Mouse (Mus musculus): Measurements from ENCODE around the gene Pcsk7. TPM values are rescaled to one million over a fixed set of nuclear protein-coding genes. Genes with fewer than 3 reads are reported as not detected.
A peak's percentile ranks its signal among the peaks of the same experiment; 100 is the strongest.

The Pcsk7 gene
- polyA plus RNA-seq, 1 experiment from 2014 or later, result 18.7 TPM

DNA sequence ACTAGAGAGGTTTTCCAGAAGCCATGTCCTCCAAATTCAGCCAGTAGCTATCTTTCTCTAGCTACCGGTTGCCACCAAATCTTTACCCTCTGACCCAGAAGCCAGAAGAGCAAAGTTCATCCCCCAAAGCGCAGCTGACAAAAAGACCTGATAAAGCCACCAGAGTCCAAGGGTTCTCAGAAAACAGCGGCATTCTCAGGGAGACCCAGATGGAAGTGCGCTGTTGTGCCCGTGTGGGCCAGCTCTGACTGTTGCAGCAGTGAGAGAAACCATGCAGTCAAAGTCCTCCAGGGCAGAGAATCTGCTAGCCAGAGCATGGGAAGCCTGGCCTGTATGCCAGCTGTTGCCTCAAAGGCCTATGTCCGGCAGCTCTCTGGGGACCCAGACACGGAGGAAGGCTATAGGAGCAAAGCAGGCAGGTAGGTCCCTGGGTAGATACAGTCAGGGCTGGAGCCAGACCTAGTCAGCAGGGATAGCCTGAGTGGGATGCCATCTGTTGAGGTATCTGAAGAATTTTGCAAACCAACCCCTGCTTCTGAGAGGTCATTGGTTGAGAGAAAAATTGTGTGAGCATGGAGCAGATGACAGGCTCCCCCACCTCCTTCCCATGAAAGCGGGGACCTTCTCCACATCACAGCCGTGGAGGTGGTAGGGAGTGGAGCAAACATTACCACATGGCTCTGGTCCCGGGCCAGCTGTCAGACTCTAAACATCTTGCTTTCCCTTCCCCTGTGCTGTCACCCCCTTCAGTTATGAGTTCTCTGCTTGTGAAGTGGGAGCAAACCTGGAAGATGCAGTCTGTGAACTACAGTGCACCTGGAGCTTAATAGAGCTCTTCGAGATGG lies 26.5 kb downstream of the Pcsk7 start:
- Histone ChIP-seq H3K27me3 (ENCODE audit: control insufficient read depth, insufficient read depth, low read length) (no peaks in the 10 kb centered on the region), H3K4me2 (ENCODE audit: low read depth, low read length) (peak overlapping the region; percentile 8; the same call in 1 of the 2 replicates), H3K9ac (ENCODE audit: low read length) (peak overlapping the region; percentile 35; the same call in 1 of the 2 replicates), H3K27ac (ENCODE audit: low read length) (peak overlapping the region; percentile 64), H3K4me1 (ENCODE audit: control insufficient read depth, insufficient read depth, low read length) (peaks cover 26% of the 10 kb centered on the region), H3K36me3 (ENCODE audit: control insufficient read depth, insufficient read depth) (peaks cover 29% of the 10 kb centered on the region), H3K9me3 (replicated peaks; ENCODE audit: control insufficient read depth, low read length) (no peaks in the 10 kb centered on the region), H3K4me3 (ENCODE audit: low read length) (no peak overlapping the region)
- ATAC-seq (replicated peaks; ENCODE audit: extremely low read depth, insufficient read depth, low FRiP score), result 0 out of 2 replicates have a peak, but pooled peaks have one; percentile 26
- WGBS, result 44% methylated on average over 11 of the region's 11 CpGs

DNA sequence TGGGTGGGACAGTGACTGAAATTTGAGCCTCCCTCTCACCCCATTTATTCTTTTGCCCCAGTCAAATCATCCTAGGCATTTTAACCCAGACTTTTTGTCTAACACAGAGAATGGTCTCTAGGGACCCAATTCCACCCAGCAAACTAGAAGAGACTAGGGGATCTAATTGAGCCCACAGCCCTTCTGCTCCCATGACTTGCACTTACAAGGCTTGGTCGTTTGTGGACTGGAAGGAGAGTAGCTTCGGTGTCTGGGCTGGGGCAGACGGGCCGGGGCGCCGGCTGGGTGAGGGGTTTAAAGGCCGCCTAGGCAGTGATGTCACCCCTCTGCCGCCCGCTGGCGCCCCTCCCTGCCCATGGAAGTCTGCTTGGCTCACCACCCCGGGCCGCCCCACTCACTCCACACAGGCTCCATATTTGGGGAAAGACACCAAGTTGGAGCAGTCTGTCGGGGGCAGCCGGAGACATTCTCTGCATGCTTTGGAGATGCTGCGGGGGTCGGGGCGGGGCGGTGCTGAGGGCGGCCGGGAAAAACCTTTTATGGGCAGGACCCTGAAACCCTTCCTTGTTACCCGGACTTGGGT lies 29.4 kb downstream of the Pcsk7 start, which contains the start of gene Tagln:
TSS of gene Tagln (minus strand) at position 431 of the 583 bp plus-strand sequence.
- peak within 1 kb of the TSS; percentile 42; the same call in 1 of the 2 replicates for H3K27ac ChIP-seq (ENCODE audit: low read length)
- H3K36me3 ChIP-seq (ENCODE audit: control insufficient read depth, insufficient read depth), result peaks cover 26% of the 10 kb centered on the region
- no peaks in the 10 kb centered on the region for H3K27me3 ChIP-seq (ENCODE audit: control insufficient read depth, insufficient read depth, low read length)
- peak; percentile 15; the same call in 1 of the 2 replicates for ATAC-seq (replicated peaks; ENCODE audit: extremely low read depth, insufficient read depth, low FRiP score)
- H3K9me3 ChIP-seq (replicated peaks; ENCODE audit: control insufficient read depth, low read length), result no peaks in the 10 kb centered on the region
- peaks cover 26% of the 10 kb centered on the region for H3K4me1 ChIP-seq (ENCODE audit: control insufficient read depth, insufficient read depth, low read length)
- 5% methylated on average over 21 of the region's 21 CpGs for WGBS
- H3K4me2 ChIP-seq (ENCODE audit: low read depth, low read length), result peak within 1 kb of the TSS; percentile 63
- H3K9ac ChIP-seq (ENCODE audit: low read length), result peak within 1 kb of the TSS; percentile 53
- peak within 1 kb of the TSS; percentile 42 for H3K4me3 ChIP-seq (ENCODE audit: low read length)

DNA sequence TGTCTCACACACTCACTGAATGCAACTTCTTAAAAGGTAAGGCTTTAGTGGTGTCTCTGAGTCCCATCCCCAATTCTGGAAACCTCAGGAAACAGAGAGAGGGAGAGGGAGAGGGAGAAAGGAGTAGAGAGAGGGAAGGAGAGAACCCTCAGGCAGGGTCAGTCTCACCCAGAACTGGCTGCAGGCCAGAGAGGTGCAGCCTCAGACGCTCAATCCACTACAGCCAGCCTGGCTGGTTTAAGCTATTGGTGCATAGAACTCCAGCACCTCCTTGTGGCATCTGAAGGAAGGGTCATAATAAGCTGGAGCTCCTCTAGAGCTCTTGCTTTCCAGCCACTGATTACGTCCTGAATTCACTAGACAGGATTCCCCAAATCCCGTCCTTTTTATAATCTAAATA lies 30.6 kb downstream of the Pcsk7 start:
- Histone ChIP-seq H3K4me1 (ENCODE audit: control insufficient read depth, insufficient read depth, low read length) (peaks cover 26% of the 10 kb centered on the region), H3K27ac (ENCODE audit: low read length) (0 out of 2 replicates have a peak overlapping the region, but pooled peaks have one; percentile 10)
- WGBS, result 5% methylated on average over 3 of the region's 3 CpGs

DNA sequence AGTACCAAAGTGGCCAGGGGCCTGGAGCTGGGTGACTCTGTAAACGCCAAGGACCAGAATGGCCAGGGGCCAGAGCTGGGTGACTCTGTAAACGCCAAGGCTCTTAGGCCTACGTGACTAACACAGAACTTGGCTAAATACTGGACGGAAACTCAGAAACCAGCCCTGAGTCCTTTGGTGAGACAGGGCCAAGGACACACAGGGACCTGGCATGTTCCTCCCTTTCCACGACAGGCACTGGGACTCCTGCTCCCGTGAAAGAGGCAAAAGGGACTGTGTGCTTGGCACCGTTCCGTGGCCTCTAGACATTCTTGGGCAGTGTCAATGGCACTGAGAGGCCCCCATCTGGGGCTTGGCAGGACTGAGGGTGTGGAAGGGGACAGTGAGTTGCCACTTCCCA lies 31.8 kb downstream of the Pcsk7 start:
- no peaks in the 10 kb centered on the region for H3K27me3 ChIP-seq (ENCODE audit: control insufficient read depth, insufficient read depth, low read length)
- no peak overlapping the region for H3K27ac ChIP-seq (ENCODE audit: low read length)
- 81% methylated on average over 8 of the region's 8 CpGs for WGBS
- no peak for ATAC-seq (replicated peaks; ENCODE audit: extremely low read depth, insufficient read depth, low FRiP score)
- no peak overlapping the region for H3K9ac ChIP-seq (ENCODE audit: low read length)
- H3K4me2 ChIP-seq (ENCODE audit: low read depth, low read length), result no peak overlapping the region
- no peaks in the 10 kb centered on the region for H3K9me3 ChIP-seq (replicated peaks; ENCODE audit: control insufficient read depth, low read length)
- peaks cover 38% of the 10 kb centered on the region for H3K36me3 ChIP-seq (ENCODE audit: control insufficient read depth, insufficient read depth)
- peaks cover 15% of the 10 kb centered on the region for H3K4me1 ChIP-seq (ENCODE audit: control insufficient read depth, insufficient read depth, low read length)
- no peak overlapping the region for H3K4me3 ChIP-seq (ENCODE audit: low read length)

More for the DNA sequence above, 30.6 kb downstream of the Pcsk7 start:
- H3K9me3 ChIP-seq (replicated peaks; ENCODE audit: control insufficient read depth, low read length), result no peaks in the 10 kb centered on the region
- ATAC-seq (replicated peaks; ENCODE audit: extremely low read depth, insufficient read depth, low FRiP score), result peak; percentile 63
- no peak overlapping the region for H3K4me2 ChIP-seq (ENCODE audit: low read depth, low read length)
- H3K9ac ChIP-seq (ENCODE audit: low read length), result no peak overlapping the region
- H3K36me3 ChIP-seq (ENCODE audit: control insufficient read depth, insufficient read depth), result peaks cover 29% of the 10 kb centered on the region
- no peaks in the 10 kb centered on the region for H3K27me3 ChIP-seq (ENCODE audit: control insufficient read depth, insufficient read depth, low read length)
- H3K4me3 ChIP-seq (ENCODE audit: low read length), result no peak overlapping the region

DNA sequence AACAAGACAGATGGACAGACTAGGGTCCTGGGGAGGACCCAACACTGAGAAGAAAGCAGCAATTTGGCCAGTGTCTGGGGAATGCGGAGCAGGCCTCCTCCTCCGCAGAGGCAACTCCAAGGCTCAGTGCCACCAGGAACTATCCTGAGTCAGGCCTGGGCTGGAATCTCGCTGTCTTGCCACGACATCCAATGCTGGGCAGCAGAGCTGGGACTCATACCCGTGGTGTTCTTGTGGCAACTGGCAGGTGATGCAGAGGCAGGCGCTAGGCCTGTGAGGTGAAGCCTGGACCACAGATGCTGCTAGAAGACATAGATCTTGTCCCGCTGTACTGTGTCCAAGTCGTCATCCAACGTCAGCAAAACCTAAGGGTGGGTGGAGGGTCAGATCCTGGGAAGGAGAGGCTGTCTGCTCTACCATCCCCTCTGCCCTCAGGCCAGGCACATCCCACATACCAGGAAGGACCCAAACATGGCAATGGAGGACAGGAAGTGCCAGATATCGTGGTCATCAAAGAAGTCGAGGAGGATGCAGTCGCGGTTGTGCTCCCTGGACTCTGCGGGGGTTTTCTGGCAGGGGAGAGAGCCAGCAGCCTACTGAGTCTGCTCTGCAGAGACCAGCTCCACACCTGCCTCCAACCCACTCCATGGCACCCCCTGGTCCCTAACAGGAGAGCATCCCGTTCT lies 32.8 kb downstream of the Pcsk7 start:
- peaks cover 12% of the 10 kb centered on the region for H3K4me1 ChIP-seq (ENCODE audit: control insufficient read depth, insufficient read depth, low read length)
- no peaks in the 10 kb centered on the region for H3K9me3 ChIP-seq (replicated peaks; ENCODE audit: control insufficient read depth, low read length)
- ATAC-seq (replicated peaks; ENCODE audit: extremely low read depth, insufficient read depth, low FRiP score), result no peak
- H3K27ac ChIP-seq (ENCODE audit: low read length), result no peak overlapping the region
- no peak overlapping the region for H3K4me2 ChIP-seq (ENCODE audit: low read depth, low read length)
- H3K9ac ChIP-seq (ENCODE audit: low read length), result no peak overlapping the region
- 83% methylated on average over 15 of the region's 15 CpGs for WGBS
- no peaks in the 10 kb centered on the region for H3K27me3 ChIP-seq (ENCODE audit: control insufficient read depth, insufficient read depth, low read length)
- peaks cover 42% of the 10 kb centered on the region for H3K36me3 ChIP-seq (ENCODE audit: control insufficient read depth, insufficient read depth)
- H3K4me3 ChIP-seq (ENCODE audit: low read length), result no peak overlapping the region

DNA sequence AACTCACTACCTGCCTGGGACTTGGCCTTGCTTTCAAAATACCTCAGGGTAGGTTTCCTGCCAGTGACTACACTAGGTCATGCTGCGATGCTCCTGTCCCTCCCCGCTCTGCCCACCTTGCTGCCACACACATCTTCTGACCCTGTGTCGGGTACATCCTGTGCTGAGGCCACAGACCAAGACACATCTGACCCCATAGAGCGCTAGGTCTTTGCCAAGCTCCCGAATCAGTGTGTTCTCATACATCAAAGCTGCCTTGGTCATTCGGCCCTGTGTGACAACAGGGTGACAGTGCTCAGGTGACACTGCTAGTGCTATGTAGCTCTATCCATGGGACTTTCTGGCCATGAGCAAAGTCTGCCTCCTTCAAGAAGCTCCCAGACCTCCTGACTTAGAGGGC lies 33.5 kb downstream of the Pcsk7 start:
- no peak overlapping the region for H3K9ac ChIP-seq (ENCODE audit: low read length)
- H3K4me1 ChIP-seq (ENCODE audit: control insufficient read depth, insufficient read depth, low read length), result peaks cover 12% of the 10 kb centered on the region
- no peak overlapping the region for H3K4me3 ChIP-seq (ENCODE audit: low read length)
- 89% methylated on average over 6 of the region's 6 CpGs for WGBS
- ATAC-seq (replicated peaks; ENCODE audit: extremely low read depth, insufficient read depth, low FRiP score), result no peak
- no peak overlapping the region for H3K27ac ChIP-seq (ENCODE audit: low read length)
- no peaks in the 10 kb centered on the region for H3K9me3 ChIP-seq (replicated peaks; ENCODE audit: control insufficient read depth, low read length)
- H3K36me3 ChIP-seq (ENCODE audit: control insufficient read depth, insufficient read depth), result peaks cover 45% of the 10 kb centered on the region
- H3K4me2 ChIP-seq (ENCODE audit: low read depth, low read length), result no peak overlapping the region
- H3K27me3 ChIP-seq (ENCODE audit: control insufficient read depth, insufficient read depth, low read length), result no peaks in the 10 kb centered on the region

DNA sequence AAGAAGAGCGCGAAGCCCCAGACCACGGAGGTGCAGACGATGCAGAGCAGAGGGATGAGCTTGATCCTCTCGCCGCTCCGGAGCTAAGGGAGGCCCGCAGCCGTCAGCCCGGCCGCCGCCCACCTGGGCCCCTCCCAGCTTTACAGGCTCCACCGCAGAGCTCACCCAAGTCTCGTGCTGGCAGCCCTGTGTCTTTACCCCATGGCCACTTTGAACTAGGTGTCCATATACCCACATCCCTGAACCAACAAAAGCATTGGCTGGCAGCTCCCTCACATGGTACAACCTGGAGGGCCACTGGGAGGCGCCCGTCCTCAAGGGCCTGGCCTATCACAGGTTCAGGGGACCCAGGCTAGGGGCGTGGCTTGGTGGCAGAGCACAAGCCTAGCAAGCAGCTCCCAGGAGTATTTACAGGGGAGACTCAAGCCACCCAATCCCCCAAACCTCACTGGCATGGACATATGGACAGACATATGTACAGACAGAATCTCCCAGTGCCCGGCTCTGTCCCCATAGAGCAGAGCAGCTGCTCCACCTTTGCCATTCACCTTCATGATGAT lies 35.1 kb downstream of the Pcsk7 start:
- 71% methylated on average over 18 of the region's 18 CpGs for WGBS
- H3K9ac ChIP-seq (ENCODE audit: low read length), result no peak overlapping the region
- no peak overlapping the region for H3K4me2 ChIP-seq (ENCODE audit: low read depth, low read length)
- H3K27ac ChIP-seq (ENCODE audit: low read length), result no peak overlapping the region
- H3K27me3 ChIP-seq (ENCODE audit: control insufficient read depth, insufficient read depth, low read length), result no peaks in the 10 kb centered on the region
- no peaks in the 10 kb centered on the region for H3K9me3 ChIP-seq (replicated peaks; ENCODE audit: control insufficient read depth, low read length)
- H3K4me1 ChIP-seq (ENCODE audit: control insufficient read depth, insufficient read depth, low read length), result peaks cover 5% of the 10 kb centered on the region
- no peak overlapping the region for H3K4me3 ChIP-seq (ENCODE audit: low read length)
- H3K36me3 ChIP-seq (ENCODE audit: control insufficient read depth, insufficient read depth), result peaks cover 49% of the 10 kb centered on the region
- no peak for ATAC-seq (replicated peaks; ENCODE audit: extremely low read depth, insufficient read depth, low FRiP score)

DNA sequence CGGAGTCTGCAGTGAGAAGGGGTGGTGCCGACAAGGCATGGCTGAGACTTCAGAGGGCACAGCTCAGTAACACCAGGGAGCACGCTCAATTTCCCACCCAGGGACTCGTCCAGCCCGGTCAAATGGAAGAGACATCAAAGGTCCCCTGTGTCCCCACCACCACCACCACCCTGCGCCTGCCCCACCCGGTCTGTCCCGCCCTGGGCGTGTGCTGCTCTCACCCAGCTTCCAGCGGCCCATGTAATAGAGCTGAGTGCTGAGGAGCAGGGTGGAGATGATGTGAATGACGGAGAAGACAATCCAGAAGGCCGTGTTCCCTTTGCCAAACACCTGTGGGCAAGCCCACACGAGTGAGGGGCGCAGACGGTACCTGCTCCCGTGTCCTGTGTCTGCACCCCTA lies 36.2 kb downstream of the Pcsk7 start:
- Histone ChIP-seq H3K4me2 (ENCODE audit: low read depth, low read length) (no peak overlapping the region), H3K36me3 (ENCODE audit: control insufficient read depth, insufficient read depth) (peaks cover 53% of the 10 kb centered on the region)
- 92% methylated on average over 16 of the region's 16 CpGs for WGBS

More for the DNA sequence above, 36.2 kb downstream of the Pcsk7 start:
- H3K4me3 ChIP-seq (ENCODE audit: low read length), result no peak overlapping the region
- ATAC-seq (replicated peaks; ENCODE audit: extremely low read depth, insufficient read depth, low FRiP score), result no peak
- no peaks in the 10 kb centered on the region for H3K4me1 ChIP-seq (ENCODE audit: control insufficient read depth, insufficient read depth, low read length)
- no peaks in the 10 kb centered on the region for H3K9me3 ChIP-seq (replicated peaks; ENCODE audit: control insufficient read depth, low read length)
- H3K27me3 ChIP-seq (ENCODE audit: control insufficient read depth, insufficient read depth, low read length), result no peaks in the 10 kb centered on the region
- no peak overlapping the region for H3K9ac ChIP-seq (ENCODE audit: low read length)
- H3K27ac ChIP-seq (ENCODE audit: low read length), result no peak overlapping the region

Measured in heart, embryonic 16.5 days (tissue).